Mouse (Mus musculus): Measurements from ENCODE around the gene Slc5a6. TPM values are rescaled to one million over a fixed set of nuclear protein-coding genes. Genes with fewer than 3 reads are reported as not detected.

The Slc5a6 gene
- polyA plus RNA-seq, 1 experiment from 2014 or later = 12.7 TPM

Other genes with a start within 250 kb of the Slc5a6 start
- gene Mapre3, start 234.3 kb downstream of the Slc5a6 start, polyA plus RNA-seq (2016; fragmentation: Nextera tagmentation; extraction: Ambion mirVana) = 15.6 and 16.5 TPM in 2 replicates
- gene Tmem214, start 180.9 kb downstream of the Slc5a6 start, polyA plus RNA-seq (2016; fragmentation: Nextera tagmentation; extraction: Ambion mirVana) = 62.3 and 63.2 TPM in 2 replicates
- gene Agbl5, start 160.2 kb downstream of the Slc5a6 start, polyA plus RNA-seq (2016; fragmentation: Nextera tagmentation; extraction: Ambion mirVana) = 19.9 and 20.1 TPM in 2 replicates
- gene Ost4, start 141.1 kb downstream of the Slc5a6 start, polyA plus RNA-seq (2016; fragmentation: Nextera tagmentation; extraction: Ambion mirVana) = 392 and 397 TPM in 2 replicates
- gene Emilin1, start 135.5 kb downstream of the Slc5a6 start, polyA plus RNA-seq (2016; fragmentation: Nextera tagmentation; extraction: Ambion mirVana) = 78.2 and 78.3 TPM in 2 replicates
- gene Khk, start 127.5 kb downstream of the Slc5a6 start, polyA plus RNA-seq (2016; fragmentation: Nextera tagmentation; extraction: Ambion mirVana) = 7.8 and 8.9 TPM in 2 replicates
- 4.8 and 5.0 TPM in 2 replicates for gene Cgref1, start 103.3 kb downstream of the Slc5a6 start, polyA plus RNA-seq (2016; fragmentation: Nextera tagmentation; extraction: Ambion mirVana)
- gene Preb, start 88.6 kb downstream of the Slc5a6 start, polyA plus RNA-seq (2016; fragmentation: Nextera tagmentation; extraction: Ambion mirVana) = 141 and 142 TPM in 2 replicates
- not detected in 2 replicates for gene Tcf23, start 80.3 kb downstream of the Slc5a6 start, polyA plus RNA-seq (2016; fragmentation: Nextera tagmentation; extraction: Ambion mirVana)
- gene Atraid, start 612 bp downstream of the Slc5a6 start, polyA plus RNA-seq (2016; fragmentation: Nextera tagmentation; extraction: Ambion mirVana) = 71.5 and 74.8 TPM in 2 replicates
- 76.4 and 79.3 TPM in 2 replicates for gene Cad, start 5.9 kb upstream of the Slc5a6 start, polyA plus RNA-seq (2016; fragmentation: Nextera tagmentation; extraction: Ambion mirVana)
- gene Dnajc5g, start 57.4 kb upstream of the Slc5a6 start, polyA plus RNA-seq (2016; fragmentation: Nextera tagmentation; extraction: Ambion mirVana) = not detected in 2 replicates
- 0.32 and 0.39 TPM in 2 replicates for gene Slc30a3, start 59.3 kb upstream of the Slc5a6 start, polyA plus RNA-seq (2016; fragmentation: Nextera tagmentation; extraction: Ambion mirVana)
- gene Trim54, start 67.8 kb upstream of the Slc5a6 start, polyA plus RNA-seq (2016; fragmentation: Nextera tagmentation; extraction: Ambion mirVana) = 0.11 TPM in 1 of 2 replicates, not detected in the other
- gene Ucn, start 89.9 kb upstream of the Slc5a6 start, polyA plus RNA-seq (2016; fragmentation: Nextera tagmentation; extraction: Ambion mirVana) = not detected in 2 replicates
- gene Mpv17, start 105.3 kb upstream of the Slc5a6 start, polyA plus RNA-seq (2016; fragmentation: Nextera tagmentation; extraction: Ambion mirVana) = 60.4 and 63.8 TPM in 2 replicates
- gene Gm29609, start 131.0 kb upstream of the Slc5a6 start, polyA plus RNA-seq (2016; fragmentation: Nextera tagmentation; extraction: Ambion mirVana) = 1.4 and 1.6 TPM in 2 replicates
- 132 and 136 TPM in 2 replicates for gene Gtf3c2, start 131.2 kb upstream of the Slc5a6 start, polyA plus RNA-seq (2016; fragmentation: Nextera tagmentation; extraction: Ambion mirVana)
- 132 and 133 TPM in 2 replicates for gene Snx17, start 144.3 kb upstream of the Slc5a6 start, polyA plus RNA-seq (2016; fragmentation: Nextera tagmentation; extraction: Ambion mirVana)
- gene Eif2b4, start 144.5 kb upstream of the Slc5a6 start, polyA plus RNA-seq (2016; fragmentation: Nextera tagmentation; extraction: Ambion mirVana) = 85.4 and 91.7 TPM in 2 replicates
- 8.5 and 9.0 TPM in 2 replicates for gene Zfp513, start 153.4 kb upstream of the Slc5a6 start, polyA plus RNA-seq (2016; fragmentation: Nextera tagmentation; extraction: Ambion mirVana)
- gene Ppm1g, start 171.8 kb upstream of the Slc5a6 start, polyA plus RNA-seq (2016; fragmentation: Nextera tagmentation; extraction: Ambion mirVana) = 218 TPM in 2 replicates
- 136 and 143 TPM in 2 replicates for gene Nrbp1, start 191.9 kb upstream of the Slc5a6 start, polyA plus RNA-seq (2016; fragmentation: Nextera tagmentation; extraction: Ambion mirVana)
- gene Gm9970, start 192.3 kb upstream of the Slc5a6 start, polyA plus RNA-seq (2016; fragmentation: Nextera tagmentation; extraction: Ambion mirVana) = 0.29 and 0.31 TPM in 2 replicates
- gene Krtcap3, start 202.8 kb upstream of the Slc5a6 start, polyA plus RNA-seq (2016; fragmentation: Nextera tagmentation; extraction: Ambion mirVana) = 5.9 and 8.6 TPM in 2 replicates
- 37.1 and 37.2 TPM in 2 replicates for gene Ift172, start 242.2 kb upstream of the Slc5a6 start, polyA plus RNA-seq (2016; fragmentation: Nextera tagmentation; extraction: Ambion mirVana)
- gene Fndc4, start 247.2 kb upstream of the Slc5a6 start, polyA plus RNA-seq (2016; fragmentation: Nextera tagmentation; extraction: Ambion mirVana) = 46.6 and 48.7 TPM in 2 replicates
- gene Gckr, start 248.5 kb upstream of the Slc5a6 start, polyA plus RNA-seq (2016; fragmentation: Nextera tagmentation; extraction: Ambion mirVana) = 0.30 and 0.37 TPM in 2 replicates

All from forebrain, embryonic 10.5 days (tissue).